Mouse (Mus musculus) intestine, embryonic 15.5 days (tissue): Measurements from ENCODE around the gene Plscr3. TPM values are rescaled to one million over a fixed set of nuclear protein-coding genes. Genes with fewer than 3 reads are reported as not detected.

Experiments used
- ATAC-seq: fragments of 200-750 bp; cut with Nextera tagmentation; 2 replicates; pipeline ENCODE4 v1.8.0; 2017; ENCODE audit warnings: moderate TSS enrichment, moderate library complexity
- H3K27ac ChIP-seq: fragments of 300-500 bp; sonication (generic); 2 replicates; pipeline ENCODE4 v1.5.1; 2015; ENCODE audit warnings: mild to moderate bottlenecking, inconsistent platforms
- H3K27me3 ChIP-seq: fragments of 300-500 bp; sonication (generic); replicated peaks from 2 replicates; pipeline ENCODE4 v1.6.1; 2015; ENCODE audit warnings: inconsistent platforms
- H3K36me3 ChIP-seq: fragments of 300-500 bp; sonication (generic); 2 replicates; pipeline ENCODE4 v1.6.1; 2015; ENCODE audit warnings: inconsistent platforms
- H3K4me1 ChIP-seq: fragments of 300-500 bp; sonication (generic); replicated peaks from 2 replicates; pipeline ENCODE4 v1.6.1; 2015; ENCODE audit warnings: inconsistent platforms
- H3K4me2 ChIP-seq: fragments of 300-500 bp; sonication (generic); replicated peaks from 2 replicates; pipeline ENCODE4 v1.6.1; 2015; ENCODE audit warnings: mild to moderate bottlenecking, inconsistent platforms
- H3K4me3 ChIP-seq: fragments of 300-500 bp; sonication (generic); replicated peaks from 2 replicates; pipeline ENCODE4 v1.5.1; 2015; ENCODE audit warnings: inconsistent platforms
- H3K9ac ChIP-seq: fragments of 300-500 bp; sonication (generic); 2 replicates; pipeline ENCODE4 v1.6.1; 2015; ENCODE audit warnings: inconsistent platforms
- H3K9me3 ChIP-seq: fragments of 300-500 bp; sonication (generic); 2 replicates; pipeline ENCODE4 v1.6.1; 2016; ENCODE audit warnings: inconsistent platforms
- WGBS: fragments of 180-500 bp; shearing (Covaris S2); methylation state at CpG from one replicate; pipeline ENCODE4 v1.1.7; 2015; 5-methylcytosine and 5-hydroxymethylcytosine counted together
- polyA plus RNA-seq: library from polyadenylated mRNA; unstranded; fragments of >200 nt; fragmentation: Nextera tagmentation; extraction: Ambion mirVana; gene quantifications from 2 replicates; pipeline ENCODE4 v1.2.1, GENCODE M21; 2015

Gene Plscr3
- 70.4 and 74.6 TPM in 2 replicates for polyA plus RNA-seq

GRCm38 (mm10) chr11:69846198-69846680, at the start of gene Plscr3:
Gene Plscr3, plus strand, starts transcription at chr11:69846376.
- no peaks in the 10 kb centered on the region for H3K9me3 ChIP-seq
- H3K4me2 ChIP-seq: peak within 1 kb of the TSS; percentile 90
- under 1% methylated on average over 38 of the region's 38 CpGs for WGBS
- H3K27me3 ChIP-seq: no peaks in the 10 kb centered on the region
- H3K4me1 ChIP-seq: peaks cover 18% of the 10 kb centered on the region
- H3K27ac ChIP-seq: peak within 1 kb of the TSS; percentile 94
- H3K36me3 ChIP-seq: peaks cover 19% of the 10 kb centered on the region
- peak within 1 kb of the TSS; percentile 70 for H3K4me3 ChIP-seq
- peak within 1 kb of the TSS; percentile 75 for H3K9ac ChIP-seq
- ATAC-seq: peak; percentile 96

- no peak overlapping the region for H3K9ac ChIP-seq
Observed at GRCm38 (mm10) chr11:69797924-69798323, 48.3 kb upstream of the Plscr3 start.

GRCm38 (mm10) chr11:69799394-69800137, 46.6 kb upstream of the Plscr3 start:
- Histone ChIP-seq H3K27me3 (peaks cover 2% of the 10 kb centered on the region; the same call in 1 of the 2 replicates), H3K36me3 (no peaks in the 10 kb centered on the region), H3K9me3 (no peaks in the 10 kb centered on the region), H3K27ac (no peak overlapping the region), H3K4me3 (peak overlapping the region; percentile 51; the same call in 1 of the 2 replicates), H3K4me1 (peaks cover 52% of the 10 kb centered on the region), H3K9ac (no peak overlapping the region), H3K4me2 (peak overlapping the region; percentile 98)
- 33% methylated on average over 12 of the region's 12 CpGs for WGBS
- no peak for ATAC-seq

More at GRCm38 (mm10) chr11:69797924-69798323, 48.3 kb upstream of the Plscr3 start:
- Histone ChIP-seq H3K36me3 (no peaks in the 10 kb centered on the region), H3K4me3 (no peak overlapping the region), H3K9me3 (no peaks in the 10 kb centered on the region), H3K4me1 (peaks cover 36% of the 10 kb centered on the region), H3K4me2 (no peak overlapping the region), H3K27me3 (no peaks in the 10 kb centered on the region; the same call in 1 of the 2 replicates), H3K27ac (no peak overlapping the region)
- ATAC-seq: no peak
- WGBS: 80% methylated on average over 7 of the region's 7 CpGs

- peak overlapping the region; percentile 64; the same call in 1 of the 2 replicates for H3K27ac ChIP-seq
- peak overlapping the region; percentile 98 for H3K4me2 ChIP-seq
- H3K27me3 ChIP-seq: peaks cover 6% of the 10 kb centered on the region; the same call in 1 of the 2 replicates
- WGBS: 6% methylated on average over 11 of the region's 11 CpGs
- H3K9me3 ChIP-seq: no peaks in the 10 kb centered on the region
- H3K4me1 ChIP-seq: peaks cover 57% of the 10 kb centered on the region
- H3K9ac ChIP-seq: peak overlapping the region; percentile 54
- ATAC-seq: no peak
- H3K4me3 ChIP-seq: peak overlapping the region; percentile 51
- no peaks in the 10 kb centered on the region for H3K36me3 ChIP-seq
Observed at GRCm38 (mm10) chr11:69800138-69800391, 46.1 kb upstream of the Plscr3 start.

DNA sequence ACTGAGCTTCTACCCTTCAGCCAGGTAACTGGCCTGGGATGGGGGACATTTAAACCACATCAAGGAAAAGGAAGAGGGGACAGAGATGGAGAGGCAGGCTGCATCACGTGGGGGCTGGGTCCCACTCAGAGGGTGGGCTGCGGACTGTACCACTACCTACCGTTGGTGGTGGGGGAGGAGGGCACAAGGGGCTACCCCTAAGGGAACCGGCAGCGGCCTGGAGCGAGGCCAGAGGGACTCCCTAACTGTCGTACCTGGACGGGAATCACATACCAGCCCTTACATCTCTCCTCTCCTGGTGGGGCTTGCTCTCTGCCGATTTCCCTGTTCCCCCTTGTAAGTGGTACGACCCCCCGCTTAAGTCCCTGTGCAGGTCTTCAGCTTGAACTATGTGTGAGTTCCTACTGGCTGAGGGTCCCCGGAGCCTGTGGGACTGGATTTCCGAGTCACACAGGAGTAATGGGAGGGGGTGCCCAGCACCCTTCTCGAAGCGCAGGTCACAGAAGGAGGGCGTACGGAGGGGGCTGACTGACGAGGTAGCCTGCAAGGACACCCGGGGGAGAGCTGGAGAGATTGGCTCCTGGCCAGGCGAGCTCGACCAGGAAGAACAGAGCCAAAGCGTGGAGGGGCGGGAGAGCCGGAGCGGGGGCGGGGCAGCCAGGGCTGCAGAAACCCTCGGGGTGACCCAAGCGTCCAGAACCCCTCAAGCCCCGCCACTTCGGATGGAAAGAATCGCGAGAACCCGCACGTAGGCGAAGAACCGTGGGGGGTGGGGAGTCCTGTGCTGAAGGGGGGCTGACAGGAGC, 45.6 kb upstream of the Plscr3 start:
- peak overlapping the region; percentile 64 for H3K27ac ChIP-seq
- peak; percentile 5 for ATAC-seq
- H3K4me2 ChIP-seq: peak overlapping the region; percentile 98
- WGBS: 2% methylated on average over 36 of the region's 36 CpGs
- peaks cover 7% of the 10 kb centered on the region; the same call in 1 of the 2 replicates for H3K27me3 ChIP-seq
- H3K4me3 ChIP-seq: peak overlapping the region; percentile 51
- H3K36me3 ChIP-seq: no peaks in the 10 kb centered on the region
- peak overlapping the region; percentile 54 for H3K9ac ChIP-seq
- no peaks in the 10 kb centered on the region for H3K9me3 ChIP-seq
- H3K4me1 ChIP-seq: peaks cover 58% of the 10 kb centered on the region

GRCm38 (mm10) chr11:69801379-69801977, 44.7 kb upstream of the Plscr3 start, which contains the start of gene Fgf11:
Gene Fgf11, minus strand, starts transcription at chr11:69801857.
- peaks cover 7% of the 10 kb centered on the region; the same call in 1 of the 2 replicates for H3K27me3 ChIP-seq
- H3K4me2 ChIP-seq: peak within 1 kb of the TSS; percentile 98
- peaks cover 58% of the 10 kb centered on the region for H3K4me1 ChIP-seq
- no peaks in the 10 kb centered on the region for H3K36me3 ChIP-seq
- under 1% methylated on average over 33 of the region's 33 CpGs for WGBS
- H3K4me3 ChIP-seq: peak within 1 kb of the TSS; percentile 51
- no peak for ATAC-seq
- peak within 1 kb of the TSS; percentile 64 for H3K9ac ChIP-seq
- H3K9me3 ChIP-seq: no peaks in the 10 kb centered on the region
- H3K27ac ChIP-seq: peak within 1 kb of the TSS; percentile 64

- H3K4me1 ChIP-seq: peaks cover 58% of the 10 kb centered on the region
- H3K36me3 ChIP-seq: no peaks in the 10 kb centered on the region
- H3K4me3 ChIP-seq: peak overlapping the region; percentile 51
- under 1% methylated on average over 33 of the region's 33 CpGs for WGBS
- H3K27ac ChIP-seq: peak overlapping the region; percentile 79
- peak overlapping the region; percentile 64 for H3K9ac ChIP-seq
- H3K9me3 ChIP-seq: no peaks in the 10 kb centered on the region
- peaks cover 7% of the 10 kb centered on the region; the same call in 1 of the 2 replicates for H3K27me3 ChIP-seq
- ATAC-seq: peak; percentile 57
- peak overlapping the region; percentile 98 for H3K4me2 ChIP-seq
Observed at GRCm38 (mm10) chr11:69802648-69803105, 43.5 kb upstream of the Plscr3 start.

DNA sequence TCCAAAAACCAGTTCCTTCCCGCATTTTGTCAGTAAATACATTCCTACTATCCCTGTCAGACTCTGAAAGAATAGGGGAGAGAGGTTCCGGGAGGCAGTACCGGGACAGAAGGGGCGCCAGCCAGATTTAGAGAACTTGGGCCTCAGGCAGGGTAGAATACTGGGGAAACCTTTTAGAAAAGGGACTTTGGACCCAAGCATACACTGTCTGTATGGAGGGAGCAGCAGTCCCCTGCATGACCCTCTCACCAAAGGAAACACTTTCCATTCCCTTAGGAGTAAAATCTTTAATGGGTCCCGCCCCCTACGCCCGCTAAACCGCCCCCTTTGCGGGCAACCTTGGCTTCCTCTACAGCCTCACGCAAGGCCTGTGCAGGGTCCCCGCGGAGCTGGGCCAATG, 42.8 kb upstream of the Plscr3 start:
- peaks cover 58% of the 10 kb centered on the region for H3K4me1 ChIP-seq
- peak overlapping the region; percentile 51 for H3K4me3 ChIP-seq
- H3K36me3 ChIP-seq: no peaks in the 10 kb centered on the region
- H3K27ac ChIP-seq: peak overlapping the region; percentile 79
- H3K27me3 ChIP-seq: peaks cover 7% of the 10 kb centered on the region; the same call in 1 of the 2 replicates
- ATAC-seq: peak; percentile 54
- H3K9ac ChIP-seq: peak overlapping the region; percentile 64
- 6% methylated on average over 12 of the region's 12 CpGs for WGBS
- H3K9me3 ChIP-seq: no peaks in the 10 kb centered on the region
- peak overlapping the region; percentile 98 for H3K4me2 ChIP-seq

DNA sequence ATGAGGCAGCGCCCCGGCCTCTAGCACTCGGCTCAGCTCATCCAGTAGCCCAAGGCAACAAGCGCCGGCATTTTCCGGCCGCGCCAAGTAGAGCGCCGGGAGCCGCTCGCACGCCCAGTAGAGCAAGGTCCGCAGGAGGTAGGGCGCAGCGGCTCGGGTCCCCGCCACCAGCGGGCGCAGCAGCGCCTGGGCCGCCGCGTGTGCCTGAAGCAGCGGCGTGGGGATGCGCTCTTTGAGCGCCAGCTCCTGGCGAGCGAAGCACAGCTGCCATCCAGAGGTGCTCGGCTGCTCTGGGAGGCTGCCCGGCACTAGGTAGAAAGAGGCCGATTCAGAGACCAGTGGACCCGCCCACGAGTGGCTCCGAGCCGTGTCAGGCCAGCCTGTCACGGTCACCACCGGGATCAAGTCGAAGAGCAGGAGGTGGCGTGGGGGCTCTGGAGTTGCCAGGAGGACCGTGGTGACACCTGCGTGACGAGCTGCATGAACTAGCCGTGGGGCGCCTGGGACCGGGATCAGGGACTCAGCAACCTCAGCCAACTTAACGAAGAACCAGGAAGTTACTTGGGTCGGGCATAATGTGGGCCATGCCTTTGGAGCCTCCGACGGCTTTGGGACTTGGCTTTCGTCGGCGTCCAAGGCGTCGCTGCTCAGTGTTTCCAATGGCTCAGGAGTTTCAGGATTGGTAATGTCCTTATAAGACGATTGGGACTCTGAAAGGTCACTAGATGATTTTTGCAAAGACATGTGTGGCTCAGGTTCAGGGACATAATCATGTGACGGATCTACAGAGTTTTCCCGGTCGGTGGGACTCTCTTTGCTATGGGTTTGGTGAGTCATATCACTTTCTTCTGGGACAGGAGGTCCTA, 42.2 kb upstream of the Plscr3 start:
- H3K4me1 ChIP-seq: peaks cover 57% of the 10 kb centered on the region
- peak overlapping the region; percentile 79 for H3K27ac ChIP-seq

GRCm38 (mm10) chr11:69804652-69804940, 41.6 kb upstream of the Plscr3 start:
- peak overlapping the region; percentile 79 for H3K27ac ChIP-seq
- peaks cover 51% of the 10 kb centered on the region for H3K4me1 ChIP-seq
- H3K36me3 ChIP-seq: no peaks in the 10 kb centered on the region
- peak overlapping the region; percentile 64 for H3K9ac ChIP-seq
- peak overlapping the region; percentile 98 for H3K4me2 ChIP-seq
- ATAC-seq: no peak
- H3K9me3 ChIP-seq: no peaks in the 10 kb centered on the region
- H3K4me3 ChIP-seq: peak overlapping the region; percentile 51
- WGBS: 11% methylated on average over 12 of the region's 12 CpGs
- H3K27me3 ChIP-seq: peaks cover 7% of the 10 kb centered on the region; the same call in 1 of the 2 replicates

More for the DNA sequence above, 42.2 kb upstream of the Plscr3 start:
- peak; percentile 79 for ATAC-seq
- WGBS: 2% methylated on average over 60 of the region's 60 CpGs
- Histone ChIP-seq H3K36me3 (no peaks in the 10 kb centered on the region), H3K9me3 (no peaks in the 10 kb centered on the region), H3K27me3 (peaks cover 7% of the 10 kb centered on the region; the same call in 1 of the 2 replicates), H3K9ac (peak overlapping the region; percentile 64), H3K4me3 (peak overlapping the region; percentile 51), H3K4me2 (peak overlapping the region; percentile 98)
